Mouse (Mus musculus): ENCODE measurements around the gene Foxd1. TPM values are rescaled to one million over a fixed set of nuclear protein-coding genes. Genes with fewer than 3 reads are reported as not detected.

Foxd1 gene
- polyA plus RNA-seq, 1 experiment from 2014 or later = not detected

GRCm38 (mm10) chr13:98332106-98332505, 21.9 kb upstream of the Foxd1 start:
- no peaks in the 10 kb centered on the region for H3K36me3 ChIP-seq (ENCODE audit: inconsistent target)
- H3K79me2 ChIP-seq (ENCODE audit: inconsistent target) = no peaks in the 10 kb centered on the region

GRCm38 (mm10) chr13:98336205-98336604, 17.8 kb upstream of the Foxd1 start:
- Histone ChIP-seq H3K79me2 (ENCODE audit: inconsistent target) (no peaks in the 10 kb centered on the region), H3K36me3 (ENCODE audit: inconsistent target) (no peaks in the 10 kb centered on the region), H3K4me3 (ENCODE audit: inconsistent target) (no peak overlapping the region), H3K27ac (no peak overlapping the region)
- 75% methylated on average over 1 of the region's 1 CpGs for WGBS (ENCODE audit: missing documents)

More at GRCm38 (mm10) chr13:98332106-98332505, 21.9 kb upstream of the Foxd1 start:
- Histone ChIP-seq H3K4me3 (ENCODE audit: inconsistent target) (no peak overlapping the region), H3K27ac (no peak overlapping the region)
- 14% methylated on average over 2 of the region's 2 CpGs for WGBS (ENCODE audit: missing documents)

- 85% methylated on average over 5 of the region's 5 CpGs for WGBS (ENCODE audit: missing documents)
- H3K27ac ChIP-seq = no peak overlapping the region
- no peaks in the 10 kb centered on the region for H3K79me2 ChIP-seq (ENCODE audit: inconsistent target)
- H3K36me3 ChIP-seq (ENCODE audit: inconsistent target) = no peaks in the 10 kb centered on the region
- H3K4me3 ChIP-seq (ENCODE audit: inconsistent target) = no peak overlapping the region
Observed at GRCm38 (mm10) chr13:98340506-98340905, 13.5 kb upstream of the Foxd1 start.

- 71% methylated on average over 4 of the region's 4 CpGs for WGBS (ENCODE audit: missing documents)
Observed at GRCm38 (mm10) chr13:98349491-98349890, 4.6 kb upstream of the Foxd1 start.

GRCm38 (mm10) chr13:98351527-98351926, 2.5 kb upstream of the Foxd1 start:
- Histone ChIP-seq H3K36me3 (ENCODE audit: inconsistent target) (no peaks in the 10 kb centered on the region), H3K79me2 (ENCODE audit: inconsistent target) (no peaks in the 10 kb centered on the region), H3K4me3 (ENCODE audit: inconsistent target) (no peak overlapping the region), H3K27ac (no peak overlapping the region)
- WGBS (ENCODE audit: missing documents) = 21% methylated on average over 8 of the region's 8 CpGs

More at GRCm38 (mm10) chr13:98349491-98349890, 4.6 kb upstream of the Foxd1 start:
- H3K36me3 ChIP-seq (ENCODE audit: inconsistent target) = no peaks in the 10 kb centered on the region
- no peak overlapping the region for H3K4me3 ChIP-seq (ENCODE audit: inconsistent target)
- no peak overlapping the region for H3K27ac ChIP-seq
- H3K79me2 ChIP-seq (ENCODE audit: inconsistent target) = no peaks in the 10 kb centered on the region

- Histone ChIP-seq H3K79me2 (ENCODE audit: inconsistent target) (no peaks in the 10 kb centered on the region), H3K27ac (no peak overlapping the region), H3K4me3 (ENCODE audit: inconsistent target) (no peak overlapping the region), H3K36me3 (ENCODE audit: inconsistent target) (no peaks in the 10 kb centered on the region)
- 20% methylated on average over 14 of the region's 14 CpGs for WGBS (ENCODE audit: missing documents)
Observed at GRCm38 (mm10) chr13:98352381-98352975, 1.6 kb upstream of the Foxd1 start.

GRCm38 (mm10) chr13:98353709-98354089, 343 bp upstream of the Foxd1 start:
- H3K79me2 ChIP-seq (ENCODE audit: inconsistent target) = no peaks in the 10 kb centered on the region
- H3K36me3 ChIP-seq (ENCODE audit: inconsistent target) = no peaks in the 10 kb centered on the region
- 8% methylated on average over 13 of the region's 13 CpGs for WGBS (ENCODE audit: missing documents)
- H3K27ac ChIP-seq = no peak overlapping the region
- H3K4me3 ChIP-seq (ENCODE audit: inconsistent target) = no peak overlapping the region

- H3K79me2 ChIP-seq (ENCODE audit: inconsistent target) = no peaks in the 10 kb centered on the region
- H3K27ac ChIP-seq = no peak overlapping the region
- no peaks in the 10 kb centered on the region for H3K36me3 ChIP-seq (ENCODE audit: inconsistent target)
- WGBS (ENCODE audit: missing documents) = 1% methylated on average over 99 of the region's 102 CpGs
- H3K4me3 ChIP-seq (ENCODE audit: inconsistent target) = no peak overlapping the region
Observed at GRCm38 (mm10) chr13:98354871-98355558, 973 bp downstream of the Foxd1 start.

GRCm38 (mm10) chr13:98355559-98356111, 1.6 kb downstream of the Foxd1 start:
- Histone ChIP-seq H3K79me2 (ENCODE audit: inconsistent target) (no peaks in the 10 kb centered on the region), H3K27ac (no peak overlapping the region), H3K4me3 (ENCODE audit: inconsistent target) (no peak overlapping the region), H3K36me3 (ENCODE audit: inconsistent target) (no peaks in the 10 kb centered on the region)
- 2% methylated on average over 80 of the region's 81 CpGs for WGBS (ENCODE audit: missing documents)

GRCm38 (mm10) chr13:98356176-98356972, 2.3 kb downstream of the Foxd1 start:
- H3K36me3 ChIP-seq (ENCODE audit: inconsistent target) = no peaks in the 10 kb centered on the region
- H3K27ac ChIP-seq = no peak overlapping the region
- 17% methylated on average over 9 of the region's 9 CpGs for WGBS (ENCODE audit: missing documents)
- H3K4me3 ChIP-seq (ENCODE audit: inconsistent target) = no peak overlapping the region
- H3K79me2 ChIP-seq (ENCODE audit: inconsistent target) = no peaks in the 10 kb centered on the region

- no peak overlapping the region for H3K4me3 ChIP-seq (ENCODE audit: inconsistent target)
- H3K36me3 ChIP-seq (ENCODE audit: inconsistent target) = no peaks in the 10 kb centered on the region
- H3K79me2 ChIP-seq (ENCODE audit: inconsistent target) = no peaks in the 10 kb centered on the region
- no peak overlapping the region for H3K27ac ChIP-seq
- WGBS (ENCODE audit: missing documents) = 19% methylated on average over 6 of the region's 6 CpGs
Observed at GRCm38 (mm10) chr13:98356973-98357425, 3.0 kb downstream of the Foxd1 start.

- Histone ChIP-seq H3K4me3 (ENCODE audit: inconsistent target) (no peak overlapping the region), H3K79me2 (ENCODE audit: inconsistent target) (no peaks in the 10 kb centered on the region), H3K36me3 (ENCODE audit: inconsistent target) (no peaks in the 10 kb centered on the region), H3K27ac (no peak overlapping the region)
- WGBS (ENCODE audit: missing documents) = 10% methylated on average over 18 of the region's 18 CpGs
Observed at GRCm38 (mm10) chr13:98357433-98358423, 3.7 kb downstream of the Foxd1 start.

GRCm38 (mm10) chr13:98358424-98359181, 4.6 kb downstream of the Foxd1 start:
- no peaks in the 10 kb centered on the region for H3K79me2 ChIP-seq (ENCODE audit: inconsistent target)
- H3K4me3 ChIP-seq (ENCODE audit: inconsistent target) = no peak overlapping the region
- no peaks in the 10 kb centered on the region for H3K36me3 ChIP-seq (ENCODE audit: inconsistent target)
- no peak overlapping the region for H3K27ac ChIP-seq
- 13% methylated on average over 23 of the region's 23 CpGs for WGBS (ENCODE audit: missing documents)
